Mouse (Mus musculus): ENCODE measurements around the gene Steap3.
A peak's percentile ranks its signal among the peaks of the same experiment; 100 is the strongest.

Steap3 gene

DNA sequence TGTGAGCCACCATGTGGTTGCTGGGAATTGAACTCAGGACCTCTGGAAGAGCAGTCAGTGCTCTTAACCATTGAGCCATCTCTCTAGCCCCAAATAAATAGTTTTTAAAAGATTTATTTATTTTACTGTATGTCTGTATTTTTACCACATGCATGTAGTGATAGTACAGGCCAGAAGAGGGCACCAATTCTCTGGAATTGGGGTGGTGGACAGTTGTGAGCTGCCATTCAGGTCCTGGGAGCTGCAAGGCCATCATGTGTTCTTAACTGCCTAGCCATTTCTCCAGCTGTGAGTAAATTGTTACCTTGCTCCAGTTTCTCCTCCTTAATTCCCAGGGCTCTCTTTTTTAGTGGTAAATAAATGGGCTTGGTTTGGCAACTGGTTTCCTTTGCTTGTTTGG, 118.3 kb downstream of the Steap3 start:
- DNase-seq (ENCODE audit: low spot score in 2 of 2), result peak; percentile 11 to 18

GRCm38 (mm10) chr1:120146994-120147393, 125.5 kb downstream of the Steap3 start:
- DNase-seq (ENCODE audit: low spot score in 2 of 2), result no peak

DNA sequence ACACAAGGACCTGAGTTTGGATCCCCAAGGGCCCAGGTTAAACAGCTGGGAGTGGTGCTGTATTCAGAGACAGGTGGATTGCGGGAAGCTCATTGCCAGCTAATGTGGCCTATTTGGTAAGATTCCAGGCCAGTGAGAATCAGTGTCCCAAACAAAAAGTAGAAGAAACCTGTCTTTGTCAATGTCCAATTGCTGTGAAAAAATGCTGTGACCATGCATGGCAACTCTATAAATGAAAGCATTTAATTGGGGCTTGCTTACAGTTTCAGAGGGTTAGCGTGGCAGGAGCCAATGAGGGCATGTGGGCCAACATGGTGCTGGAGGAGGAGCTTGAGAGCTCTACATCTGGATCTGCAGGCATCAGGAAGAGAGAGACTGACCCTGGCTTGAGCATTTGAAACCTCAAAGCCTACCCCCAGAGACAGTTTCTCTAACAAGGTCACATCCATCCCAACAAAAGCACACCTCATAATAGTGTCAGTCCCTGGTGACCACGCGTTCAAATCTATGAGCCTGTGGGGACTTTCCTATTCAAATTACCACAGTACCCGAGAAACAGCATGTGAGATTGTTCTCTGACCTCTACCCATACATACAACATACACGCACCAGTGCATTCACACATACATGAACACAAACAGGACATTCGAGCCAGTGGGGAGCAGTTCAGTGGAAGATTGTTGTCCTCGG, 126.8 kb downstream of the Steap3 start:
- DNase-seq (ENCODE audit: low spot score in 2 of 2), result no peak

DNA sequence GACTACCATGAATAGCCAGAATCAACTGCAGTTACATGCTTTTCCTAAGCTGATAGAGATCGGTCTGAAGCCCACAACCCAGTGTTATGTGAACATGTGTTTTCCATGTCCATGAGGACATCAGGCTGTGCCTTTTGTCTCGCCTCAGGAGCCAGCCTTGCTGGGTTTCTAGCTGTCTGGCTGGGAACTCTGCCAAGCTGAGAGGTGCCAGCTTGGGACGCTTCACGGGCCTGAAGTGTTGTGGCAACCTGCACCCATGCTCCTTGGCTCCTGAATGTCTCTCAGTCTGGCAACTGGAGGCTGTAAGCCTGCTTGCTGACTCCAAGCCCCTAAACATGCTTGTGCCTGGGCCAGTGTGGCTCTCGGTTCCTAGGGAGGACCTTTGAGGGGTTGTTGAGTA, 130.0 kb downstream of the Steap3 start:
- DNase-seq (ENCODE audit: low spot score in 2 of 2), result peak in 1 of 2 experiments; percentile 46

All from urinary bladder, postnatal 36 days (tissue).